Mouse (Mus musculus): ENCODE data around the gene Sirt3. TPM values are rescaled to one million over a fixed set of nuclear protein-coding genes. Genes with fewer than 3 reads are reported as not detected.

Sirt3 gene
- 5.5 TPM for polyA plus RNA-seq (2017; shearing (Covaris generic))

DNA sequence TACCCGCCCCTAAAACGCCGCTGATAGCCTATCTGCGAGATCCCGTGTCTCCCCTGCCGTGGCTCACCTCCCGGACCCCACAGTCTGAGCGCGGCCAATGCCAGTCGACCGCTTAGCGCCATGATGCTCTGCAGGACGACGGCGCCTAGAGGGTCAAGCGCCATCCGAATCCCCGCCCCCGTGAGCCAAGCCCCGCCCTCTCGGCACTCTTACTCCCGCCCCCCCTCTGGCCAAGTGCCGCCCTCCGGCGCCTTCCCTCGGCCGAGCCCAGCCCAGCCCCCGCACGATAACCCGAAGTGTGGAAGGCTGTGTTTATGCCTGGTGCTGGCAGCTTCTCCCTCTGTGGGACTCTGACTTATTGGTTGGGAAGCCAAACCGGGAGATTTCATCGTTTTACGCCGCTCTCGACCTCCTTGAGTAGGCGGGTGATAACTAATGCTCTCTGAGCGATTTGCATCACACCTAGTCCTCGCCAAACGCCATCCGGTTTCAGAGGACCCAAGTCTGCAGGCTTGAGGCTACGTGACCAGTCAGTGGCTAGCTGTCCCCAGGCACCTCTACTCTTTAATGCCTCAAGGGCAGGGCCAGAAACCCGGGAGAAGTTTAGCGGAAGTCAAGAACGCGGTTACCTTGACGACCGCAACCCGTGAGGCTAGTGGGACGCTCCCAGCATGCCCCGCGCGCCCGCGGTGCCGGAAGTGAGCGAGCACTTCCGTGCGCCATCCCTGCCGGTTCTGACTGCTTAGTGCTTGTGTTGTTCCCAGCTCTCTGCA lies at the start of gene Sirt3, which contains the start of gene Psmd13:
Sirt3 (minus strand) TSS at position 614 of the 773 bp plus-strand sequence.
Psmd13 (plus strand) TSS at position 273 of the 773 bp plus-strand sequence.

DNA sequence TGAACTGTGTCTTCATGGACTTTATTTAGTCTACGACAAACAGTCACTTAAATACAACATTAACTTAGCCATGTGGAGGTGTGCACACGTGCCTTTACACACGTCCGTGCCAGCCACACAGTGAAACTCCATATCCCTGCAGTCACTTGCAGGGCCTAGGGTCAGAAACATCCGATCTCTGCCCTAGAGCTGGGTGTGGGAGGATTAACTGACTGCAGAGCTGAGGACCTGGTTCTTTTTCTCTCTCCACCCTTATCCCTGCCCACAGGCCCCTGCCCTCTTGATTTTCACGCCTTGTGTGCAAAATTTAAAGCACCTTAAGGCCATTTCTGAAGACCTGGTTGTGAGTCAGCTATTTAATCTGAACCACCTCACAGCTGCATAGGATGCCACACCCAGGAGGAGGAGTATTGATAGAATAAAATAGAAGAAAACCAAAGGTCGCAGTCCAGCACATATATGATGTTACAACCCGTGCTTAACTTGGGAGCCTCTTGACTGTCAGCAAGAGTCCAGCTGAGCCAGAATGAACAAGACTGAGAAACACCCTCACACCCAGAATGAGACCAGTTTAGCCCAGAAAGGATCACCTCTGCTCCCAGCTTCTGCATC lies 38.4 kb upstream of the Sirt3 start, which contains the start of gene Nlrp6:
Nlrp6 (plus strand) TSS at position 485 of the 612 bp plus-strand sequence.

DNA sequence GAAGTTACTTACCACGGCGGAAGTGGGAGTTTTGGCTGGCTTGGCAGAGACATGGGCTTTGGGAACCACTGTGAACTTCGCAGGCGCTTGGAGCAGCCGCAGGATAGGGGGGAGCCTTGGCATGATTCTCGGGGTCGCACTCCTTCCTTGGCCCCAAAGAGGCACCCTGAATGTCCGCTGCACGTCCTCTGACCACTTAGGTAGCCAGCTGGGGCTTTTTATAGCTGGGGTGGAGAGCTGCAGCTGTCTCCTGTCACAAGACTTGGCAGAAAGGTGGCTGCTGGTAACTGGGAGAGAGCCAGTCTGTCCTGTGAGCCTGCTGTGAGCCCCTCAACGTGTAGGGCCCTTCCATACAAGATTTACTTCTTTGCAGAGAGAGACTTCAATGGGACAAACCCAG lies 18.1 kb upstream of the Sirt3 start, which contains the start of gene Cox8b:
Cox8b (minus strand) TSS at position 227 of the 400 bp plus-strand sequence.

DNA sequence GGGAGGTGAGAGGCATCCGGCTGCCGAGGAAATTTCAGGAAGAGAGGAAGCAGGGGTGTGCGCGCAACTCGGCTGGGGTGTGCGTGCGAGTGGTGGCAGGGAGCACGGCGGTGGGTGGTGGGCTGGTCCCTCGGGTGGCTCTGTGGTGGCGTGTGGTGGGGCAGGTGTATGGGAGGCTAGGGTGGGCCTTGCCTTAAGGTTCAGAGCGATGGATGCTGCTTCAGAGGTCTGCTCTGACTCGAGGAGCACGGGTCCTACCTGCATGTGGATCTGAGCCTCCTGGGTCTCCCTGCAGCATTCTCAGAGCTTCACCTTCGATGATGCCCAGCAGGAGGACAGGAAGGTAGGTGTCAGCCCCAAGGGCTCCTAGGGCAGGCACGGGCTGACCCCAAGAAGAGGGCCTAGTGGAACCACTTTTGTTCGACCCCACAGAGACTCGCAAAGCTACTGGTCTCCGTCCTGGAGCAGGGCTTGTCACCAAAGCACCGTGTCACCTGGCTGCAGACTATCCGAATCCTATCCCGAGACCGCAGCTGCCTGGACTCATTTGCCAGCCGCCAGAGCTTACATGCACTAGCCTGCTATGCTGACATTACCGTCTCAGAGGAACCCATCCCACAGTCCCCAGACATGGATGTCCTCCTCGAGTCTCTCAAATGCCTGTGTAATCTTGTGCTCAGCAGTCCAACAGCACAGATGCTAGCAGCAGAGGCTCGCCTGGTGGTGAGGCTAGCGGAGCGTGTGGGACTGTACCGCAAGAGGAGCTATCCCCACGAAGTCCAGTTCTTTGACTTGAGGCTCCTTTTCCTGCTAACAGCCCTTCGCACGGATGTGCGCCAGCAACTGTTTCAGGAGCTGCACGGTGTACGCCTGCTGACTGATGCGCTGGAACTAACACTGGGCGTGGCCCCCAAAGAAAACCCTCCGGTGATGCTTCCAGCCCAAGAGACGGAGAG lies 24.3 kb downstream of the Sirt3 start, which contains the start of gene Bet1l:
Bet1l (minus strand) TSS at position 28 of the 956 bp plus-strand sequence.

DNA sequence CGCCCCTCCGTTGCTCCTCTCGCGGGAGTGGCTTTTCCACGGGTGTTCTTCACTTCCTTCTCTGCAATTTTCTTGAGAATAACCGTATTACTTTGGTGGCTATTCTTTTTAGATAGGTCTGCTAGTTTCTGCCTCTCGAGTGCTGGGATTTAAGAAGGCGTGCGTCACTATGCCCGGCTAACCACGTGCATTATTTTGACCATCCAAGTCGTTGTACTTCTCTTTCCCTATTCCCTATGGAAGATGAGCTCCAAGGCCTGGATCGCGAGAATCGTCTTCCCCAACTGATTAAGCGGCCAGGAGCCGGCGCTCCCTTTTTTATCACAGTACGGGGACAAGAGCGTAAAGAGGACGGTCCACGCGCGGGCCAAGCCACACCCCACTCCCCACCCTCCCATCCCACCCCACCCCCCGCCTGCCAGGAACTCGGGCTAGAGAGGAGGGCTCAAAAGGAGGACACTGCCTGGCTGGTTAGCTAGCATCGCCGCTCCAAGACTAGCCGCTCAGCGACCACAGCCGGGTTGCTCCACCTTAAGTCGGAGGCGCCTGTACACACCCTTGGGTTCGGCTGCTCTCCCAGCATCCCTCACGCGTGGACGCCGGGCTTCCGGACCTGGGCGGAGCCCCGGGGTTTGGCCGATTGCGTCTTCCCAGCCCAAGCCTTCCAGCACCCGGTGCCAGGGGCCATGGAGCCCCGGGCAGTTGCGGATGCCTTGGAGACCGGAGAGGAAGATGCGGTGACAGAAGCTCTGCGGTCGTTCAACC lies 25.1 kb downstream of the Sirt3 start, which contains the start of gene Ric8a:
Ric8a (plus strand) TSS at position 173 of the 765 bp plus-strand sequence.

DNA sequence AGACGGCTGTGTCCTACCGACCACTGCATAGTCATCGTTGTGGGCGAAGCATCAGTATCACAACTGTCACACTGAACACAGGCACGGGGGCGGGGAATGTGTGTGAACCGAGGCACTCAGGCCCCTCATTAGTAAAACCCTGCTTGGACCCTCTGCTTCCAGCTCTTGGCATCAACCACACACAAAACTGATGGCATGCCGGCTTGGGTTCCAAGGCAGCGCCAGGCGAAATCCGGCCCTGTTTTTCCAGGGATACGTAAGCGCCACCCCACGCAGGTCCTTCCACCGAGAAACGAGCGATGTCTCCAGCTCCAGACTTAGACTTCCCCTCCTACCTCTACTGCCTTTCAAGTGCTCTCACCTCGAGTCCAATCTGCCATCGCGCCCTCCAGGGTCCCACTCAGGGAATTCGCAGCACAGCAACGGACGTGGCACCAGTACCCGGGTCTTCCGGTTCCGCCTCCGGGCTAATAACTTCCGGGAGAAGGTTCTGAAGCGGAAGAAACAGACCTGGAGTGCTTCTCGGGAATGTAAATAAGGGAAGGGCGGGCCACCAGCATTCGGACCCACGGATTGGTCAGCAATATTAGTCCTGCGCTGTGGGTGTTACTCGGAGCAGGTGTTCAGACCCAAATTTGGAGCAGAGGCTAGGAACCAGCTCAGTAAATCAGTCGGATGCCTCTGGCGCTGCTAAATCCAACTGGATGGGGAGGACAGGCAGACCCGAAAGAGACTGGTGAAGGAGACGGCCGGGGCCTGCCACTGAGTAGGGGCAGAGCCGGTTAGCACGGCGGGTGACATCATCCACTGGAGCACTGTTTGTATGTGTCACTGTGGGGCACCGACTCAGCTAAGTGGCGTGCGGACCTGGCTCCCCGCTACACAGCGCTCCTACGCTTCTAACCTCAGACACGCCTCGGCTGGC lies 26.0 kb downstream of the Sirt3 start, which contains the start of gene Gm45785:
Gm45785 (minus strand) TSS at position 472 of the 925 bp plus-strand sequence.

DNA sequence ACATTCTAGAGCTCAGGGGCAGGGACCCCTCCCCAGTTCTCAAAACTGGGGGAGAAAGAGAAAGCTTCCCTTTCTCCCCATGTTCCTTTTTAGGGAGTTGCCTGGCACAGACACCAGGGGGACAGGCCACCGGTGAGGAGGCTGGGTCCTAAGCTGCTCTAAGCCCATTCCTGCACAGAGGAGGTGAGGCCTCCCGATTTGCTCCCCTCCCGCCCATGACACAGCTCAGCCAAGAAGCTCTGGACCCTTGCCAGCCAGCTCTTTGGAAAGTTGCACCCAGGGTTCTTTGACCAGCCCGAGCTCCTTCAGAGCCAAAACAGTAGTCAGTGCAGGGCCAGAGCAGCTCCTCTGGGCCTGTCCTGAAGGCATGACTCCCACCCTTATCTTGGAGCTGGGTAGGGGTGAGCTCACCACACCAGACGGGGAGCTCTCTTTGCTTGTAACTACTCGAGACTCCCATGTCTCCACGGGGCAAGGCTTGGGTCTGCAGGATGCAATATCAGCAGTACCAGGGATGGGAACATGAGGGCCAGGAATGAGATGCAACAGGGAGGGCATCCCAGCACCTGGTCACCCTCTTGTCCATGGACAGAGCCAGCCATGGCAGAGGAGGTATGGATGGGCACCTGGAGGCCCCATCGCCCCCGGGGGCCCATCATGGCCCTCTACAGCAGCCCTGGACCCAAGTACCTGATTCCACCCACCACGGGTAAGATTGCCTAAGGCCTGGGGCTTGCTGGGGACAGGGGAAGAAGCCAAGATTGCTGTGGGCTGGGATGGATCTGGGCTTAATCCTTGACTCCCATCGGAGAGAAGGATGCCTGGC lies 34.1 kb downstream of the Sirt3 start, which contains the start of gene Odf3:
Odf3 (plus strand) TSS at position 51 of the 826 bp plus-strand sequence.

DNA sequence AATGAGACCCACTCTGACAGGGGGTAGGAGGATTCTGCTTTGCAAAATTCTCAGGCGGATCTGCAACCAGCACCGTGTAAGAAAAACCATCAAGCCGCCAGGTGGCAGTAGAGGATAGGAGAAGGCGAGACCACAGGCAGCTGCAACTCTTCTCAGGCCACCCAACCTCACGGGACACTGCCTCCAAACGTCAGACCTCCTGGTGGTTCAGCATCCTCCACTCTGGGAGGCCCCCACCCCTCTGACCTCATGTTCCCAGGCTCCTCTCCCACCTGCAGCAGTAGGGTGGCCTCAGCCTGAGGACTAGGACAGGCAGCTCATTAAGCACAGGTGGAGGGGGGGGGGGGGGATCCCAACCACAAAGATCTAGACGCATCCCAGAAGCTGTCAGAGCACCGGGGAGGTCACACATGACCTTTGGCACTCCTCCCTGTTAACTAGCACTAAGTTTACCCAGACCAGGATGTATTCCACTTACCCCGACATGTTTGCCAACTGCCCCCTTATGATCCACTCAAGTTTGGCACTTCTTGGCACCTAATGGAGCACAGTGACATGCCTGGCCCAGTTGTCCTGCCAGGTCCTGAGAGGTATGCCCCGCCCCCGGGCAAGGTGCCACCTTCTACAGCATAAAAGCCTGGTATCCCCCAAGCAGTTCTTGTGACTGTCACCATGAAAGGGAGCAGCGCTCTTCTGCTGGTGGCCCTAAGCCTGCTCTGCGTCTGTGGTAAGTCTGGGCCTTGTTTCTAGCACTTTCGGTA lies 37.0 kb downstream of the Sirt3 start, which contains the start of gene Scgb1c1:
Scgb1c1 (plus strand) TSS at position 643 of the 761 bp plus-strand sequence.

DNA sequence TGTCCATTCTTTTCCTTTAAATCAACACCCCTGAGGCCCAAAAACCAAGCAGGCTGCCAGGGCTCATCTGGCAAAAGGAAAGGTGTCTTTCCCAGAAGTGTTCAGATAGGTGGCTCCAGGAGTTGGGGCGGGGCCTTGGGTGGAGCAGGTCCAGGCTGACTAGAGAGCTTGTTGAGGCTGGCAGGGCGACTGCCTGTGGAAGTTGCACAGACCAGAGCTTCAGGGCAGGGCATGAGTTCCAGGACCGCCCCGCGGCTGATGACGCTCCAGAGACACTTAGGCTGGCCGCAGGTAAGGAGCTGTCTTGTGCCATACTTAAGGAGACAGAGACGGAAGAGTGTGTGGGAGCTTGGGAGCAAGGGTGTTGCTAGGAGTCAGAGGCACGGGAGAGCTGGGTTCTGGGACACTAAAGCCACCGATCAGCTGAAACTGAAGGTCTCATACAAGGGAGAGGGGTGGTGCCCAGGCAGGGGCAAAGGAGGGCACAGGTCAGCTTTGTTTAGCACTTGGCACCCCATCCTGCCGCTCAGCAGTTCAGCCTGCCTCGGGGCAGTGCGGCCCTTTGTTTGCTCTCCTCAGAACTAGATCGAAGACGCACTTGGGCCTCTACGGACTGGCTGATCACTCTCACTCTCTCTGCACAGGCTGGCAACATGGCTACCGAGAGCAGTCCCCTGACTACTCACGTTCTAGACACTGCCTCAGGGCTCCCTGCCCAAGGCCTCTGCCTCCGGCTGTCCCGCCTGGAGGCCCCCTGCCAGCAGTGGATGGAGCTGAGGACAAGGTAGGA lies 46.9 kb downstream of the Sirt3 start, which contains the start of gene Urah:
Urah (plus strand) TSS at position 51 of the 790 bp plus-strand sequence.

DNA sequence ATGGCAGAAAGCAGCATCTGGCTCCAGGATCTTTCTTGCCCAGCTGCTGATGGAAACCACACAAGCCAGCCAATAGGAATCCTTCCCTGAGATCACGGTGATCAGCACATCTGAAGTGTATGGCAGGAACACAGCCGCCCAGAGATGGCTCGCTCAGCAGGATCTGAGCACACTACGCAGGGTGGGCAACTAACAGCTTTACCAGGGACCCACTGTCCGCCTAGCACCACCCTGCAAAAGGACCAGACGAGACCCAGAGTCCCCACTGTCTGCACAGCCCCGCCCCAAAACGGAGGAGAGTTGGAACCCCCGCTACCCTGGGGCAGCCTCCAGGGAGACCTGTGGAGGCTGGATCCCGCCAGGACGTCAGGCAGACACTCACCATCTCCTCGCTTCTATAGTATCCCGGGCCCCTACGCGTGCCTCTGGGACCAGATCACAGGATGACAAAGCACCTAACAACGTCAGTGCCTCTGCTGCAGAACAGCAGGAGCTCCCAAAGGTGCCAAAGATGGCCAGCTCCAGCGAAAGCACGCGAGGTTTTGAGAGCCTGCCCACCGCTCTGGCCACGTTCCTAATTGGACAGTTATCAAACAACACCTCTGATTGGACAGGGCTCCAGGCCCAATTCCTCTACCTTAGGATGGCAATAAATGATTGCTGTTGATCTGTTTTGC lies 60.3 kb downstream of the Sirt3 start, which contains the start of gene Zfp941:
Zfp941 (minus strand) TSS at position 526 of the 677 bp plus-strand sequence.

Other genes starting within 250 kb of the Sirt3 start
- gene Olfr53, start 235.9 kb downstream of the Sirt3 start, polyA plus RNA-seq (2017; shearing (Covaris generic)), result not detected
- not detected for gene Olfr539, start 222.4 kb downstream of the Sirt3 start, polyA plus RNA-seq (2017; shearing (Covaris generic))
- gene Olfr45, start 200.4 kb downstream of the Sirt3 start, polyA plus RNA-seq (2017; shearing (Covaris generic)), result not detected
- gene Olfr541, start 185.0 kb downstream of the Sirt3 start, polyA plus RNA-seq (2017; shearing (Covaris generic)), result not detected
- 0.31 TPM for gene Cyp2e1, start 118.6 kb downstream of the Sirt3 start, polyA plus RNA-seq (2017; shearing (Covaris generic))
- gene Syce1, start 94.5 kb downstream of the Sirt3 start, polyA plus RNA-seq (2017; shearing (Covaris generic)), result not detected
- 0.71 TPM for gene Zfp941, start 60.1 kb downstream of the Sirt3 start, polyA plus RNA-seq (2017; shearing (Covaris generic))
- not detected for gene Urah, start 47.3 kb downstream of the Sirt3 start, polyA plus RNA-seq (2017; shearing (Covaris generic))
- not detected for gene Scgb1c1, start 36.8 kb downstream of the Sirt3 start, polyA plus RNA-seq (2017; shearing (Covaris generic))
- gene Odf3, start 34.5 kb downstream of the Sirt3 start, polyA plus RNA-seq (2017; shearing (Covaris generic)), result not detected
- gene Gm45785, start 26.0 kb downstream of the Sirt3 start, polyA plus RNA-seq (2017; shearing (Covaris generic)), result not detected
- gene Ric8a, start 25.4 kb downstream of the Sirt3 start, polyA plus RNA-seq (2017; shearing (Covaris generic)), result 88.6 TPM
- gene Bet1l, start 24.7 kb downstream of the Sirt3 start, polyA plus RNA-seq (2017; shearing (Covaris generic)), result 42.5 TPM
- gene Psmd13, start 341 bp downstream of the Sirt3 start, polyA plus RNA-seq (2017; shearing (Covaris generic)), result 134 TPM
- gene Cox8b, start 18.1 kb upstream of the Sirt3 start, polyA plus RNA-seq (2017; shearing (Covaris generic)), result not detected
- not detected for gene Nlrp6, start 38.6 kb upstream of the Sirt3 start, polyA plus RNA-seq (2017; shearing (Covaris generic))
- 10.8 TPM for gene Pgghg, start 59.1 kb upstream of the Sirt3 start, polyA plus RNA-seq (2017; shearing (Covaris generic))
- gene Ifitm5, start 68.0 kb upstream of the Sirt3 start, polyA plus RNA-seq (2017; shearing (Covaris generic)), result not detected
- not detected for gene Gm45717, start 73.6 kb upstream of the Sirt3 start, polyA plus RNA-seq (2017; shearing (Covaris generic))
- gene Ifitm2, start 73.7 kb upstream of the Sirt3 start, polyA plus RNA-seq (2017; shearing (Covaris generic)), result 10.5 TPM
- gene Ifitm1, start 84.9 kb upstream of the Sirt3 start, polyA plus RNA-seq (2017; shearing (Covaris generic)), result 2.8 TPM
- 8.0 TPM for gene Ifitm3, start 128.5 kb upstream of the Sirt3 start, polyA plus RNA-seq (2017; shearing (Covaris generic))
- gene Ifitm6, start 135.6 kb upstream of the Sirt3 start, polyA plus RNA-seq (2017; shearing (Covaris generic)), result not detected
- not detected for gene Gm17387, start 146.8 kb upstream of the Sirt3 start, polyA plus RNA-seq (2017; shearing (Covaris generic))
- 25.8 TPM for gene B4galnt4, start 178.8 kb upstream of the Sirt3 start, polyA plus RNA-seq (2017; shearing (Covaris generic))
- 147 TPM for gene Pkp3, start 195.9 kb upstream of the Sirt3 start, polyA plus RNA-seq (2017; shearing (Covaris generic))
- 71.4 TPM for gene Sigirr, start 218.3 kb upstream of the Sirt3 start, polyA plus RNA-seq (2017; shearing (Covaris generic))
- not detected for gene Ano9, start 235.5 kb upstream of the Sirt3 start, polyA plus RNA-seq (2017; shearing (Covaris generic))
- gene Ptdss2, start 240.1 kb upstream of the Sirt3 start, polyA plus RNA-seq (2017; shearing (Covaris generic)), result 6.9 TPM